19 mouse cellular contexts compared by ENCODE assay signal in genomic region chr10:80909375-80910162, GRCm38 (mm10). TPM values are rescaled to one million over a fixed set of nuclear protein-coding genes. Genes with fewer than 3 reads are reported as not detected.
"Had no signal": no experiment of that assay in that cellular context is flagged by ENCODE, and none has a peak within 500 bp of the region (broad histone marks: within the 10 kb centered on the region; RNA-seq: fewer than 3 reads in every experiment).

No protein-coding gene starts in this region.

- H3K27ac ChIP-seq: limb, embryonic 10.5 days; limb, embryonic 13.5 days; liver, embryonic 12.5 days; liver, embryonic 15.5 days; lung, embryonic 15.5 days; midbrain, embryonic 10.5 days; midbrain, embryonic 13.5 days had no signal

- H3K4me3 ChIP-seq: limb, embryonic 10.5 days; limb, embryonic 13.5 days; liver, embryonic 12.5 days; liver, embryonic 15.5 days; lung, embryonic 15.5 days; megakaryocyte, embryonic 14.5 days; midbrain, embryonic 10.5 days; midbrain, embryonic 13.5 days had no signal

- DNase-seq: kidney, postnatal 14 days; kidney, postnatal 4 days; liver; lung, adult 18-20 months; lung, postnatal 10 days; lung, postnatal 36 days; thymus, adult 18-20 months; thymus, postnatal 36 days had no signal

RNA-seq across cellular contexts. Expression of gene Tmprss9, which starts 37.9 kb away (rescaled TPM):
- total RNA-seq: monocyte, adult 5-6 weeks had no signal
- polyA plus RNA-seq: kidney, embryonic 16.5 days; liver, embryonic 15.5 days; lung, embryonic 15.5 days; stomach, embryonic 16.5 days had no signal
